Mouse (Mus musculus) G1E (cell line): ENCODE data around the gene Il4. TPM values are rescaled to one million over a fixed set of nuclear protein-coding genes. Genes with fewer than 3 reads are reported as not detected.

ENCODE experiments used
- ATAC-seq: 2 replicates; pipeline ENCODE4 v1.8.0; 2016; ENCODE audit warnings: mild to moderate bottlenecking; ENCODE audit not compliant: insufficient number of reproducible peaks, poor library complexity, low FRiP score, severe bottlenecking; ENCODE audit errors: extremely low read depth
- DNase-seq: peaks from one replicate; pipeline ENCODE4 v3.0.0; 2012; ENCODE audit warnings: low spot score
- H3K27me3 ChIP-seq: 2 replicates; pipeline ENCODE4 v1.6.1; 2012; ENCODE audit warnings: mild to moderate bottlenecking, low read length, inconsistent platforms; ENCODE audit not compliant: insufficient read depth
- H3K36me3 ChIP-seq: replicated peaks from 2 replicates; pipeline ENCODE3; 2012; ENCODE audit warnings: mild to moderate bottlenecking, inconsistent platforms
- H3K4me1 ChIP-seq: 2 replicates; pipeline ENCODE4 v1.6.1; 2012; ENCODE audit warnings: low read depth, low read length, inconsistent platforms, mixed read lengths; ENCODE audit not compliant: insufficient read depth
- H3K4me3 ChIP-seq: 2 replicates; pipeline ENCODE4 v1.5.1; 2012; ENCODE audit warnings: low read depth, mild to moderate bottlenecking, inconsistent platforms, low read length, moderate library complexity, mixed read lengths
- H3K9me3 ChIP-seq: replicated peaks from 2 replicates; pipeline ENCODE4 v1.6.1; 2012; ENCODE audit warnings: inconsistent platforms
- CTCF ChIP-seq: IDR thresholded peaks from 2 replicates; pipeline ENCODE4 v1.5.1; 2012; ENCODE audit warnings: low read depth, low read length, inconsistent platforms, mixed read lengths
- GATA1 ChIP-seq: IDR thresholded peaks from 2 replicates; pipeline ENCODE4 v1.6.1; 2012; ENCODE audit warnings: borderline replicate concordance, low read length, inconsistent platforms, mixed read lengths
- GATA2 ChIP-seq: IDR thresholded peaks from 2 replicates; pipeline ENCODE4 v1.6.1; 2012; ENCODE audit warnings: low read depth, low read length, inconsistent platforms, borderline replicate concordance
- POLR2AphosphoS5 ChIP-seq: IDR thresholded peaks from 2 replicates; pipeline ENCODE4 v1.6.1; 2012; ENCODE audit warnings: low read depth, low read length, inconsistent platforms; ENCODE audit not compliant: insufficient replicate concordance
- TAL1 ChIP-seq: conservative IDR thresholded peaks from 2 replicates; pipeline ENCODE4 v1.6.1; 2012; ENCODE audit warnings: low read depth, low read length, inconsistent platforms, mixed read lengths
- polyA plus RNA-seq: library from polyadenylated mRNA; stranded (reverse); fragments of >175 nt; gene quantifications from 2 replicates; pipeline ENCODE4 v1.2.3, GENCODE M21; 2012
- total RNA-seq, 2 experiments: library from RNA; stranded (forward) in 1 of 2; stranded (reverse) in 1 of 2; fragments of 200-1000 nt in 1 of 2; fragments of >200 nt in 1 of 2; fragmentation: Nextera tagmentation in 1 of 2; gene quantifications; 2 replicates each; pipeline ENCODE4 v1.2.3; 2014 to 2017

The Il4 gene
- total and polyA plus RNA-seq, 3 experiments, result 0.43 to 87.7 (median 35.8) TPM

DNA sequence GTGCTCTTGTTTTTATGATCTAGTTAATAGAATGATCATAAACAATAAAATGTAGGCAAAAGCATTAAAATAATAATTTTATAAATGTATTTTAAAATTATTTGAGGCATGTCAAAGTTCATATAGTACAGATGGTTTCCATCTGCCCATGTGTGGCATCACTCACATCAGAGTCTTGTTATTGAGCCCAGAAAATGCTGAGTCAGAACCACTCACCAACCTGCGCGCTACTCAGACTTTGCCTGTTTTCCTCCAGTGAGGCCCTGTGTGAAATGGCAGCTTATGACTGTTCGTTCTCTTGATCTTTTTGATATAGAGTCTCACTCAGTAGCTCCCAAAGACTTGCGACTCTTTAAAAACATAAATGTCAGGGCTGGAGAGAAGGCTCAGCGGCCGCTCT is 33.0 kb downstream of the Il4 start:
- H3K9me3 ChIP-seq, result no peaks in the 10 kb centered on the region
- H3K36me3 ChIP-seq, result peaks cover 65% of the 10 kb centered on the region
- ATAC-seq (no peak; the same call in 1 of the 2 replicates), DNase-seq (no peak)
- H3K4me3 ChIP-seq, result no peak overlapping the region
- peaks cover 34% of the 10 kb centered on the region for H3K4me1 ChIP-seq
- no peaks in the 10 kb centered on the region for H3K27me3 ChIP-seq
- no peak for TF ChIP-seq CTCF
- no peak for TF ChIP-seq TAL1
- no peak for TF ChIP-seq GATA2
- TF ChIP-seq GATA1, result no peak
- TF ChIP-seq POLR2AphosphoS5, result no peak

DNA sequence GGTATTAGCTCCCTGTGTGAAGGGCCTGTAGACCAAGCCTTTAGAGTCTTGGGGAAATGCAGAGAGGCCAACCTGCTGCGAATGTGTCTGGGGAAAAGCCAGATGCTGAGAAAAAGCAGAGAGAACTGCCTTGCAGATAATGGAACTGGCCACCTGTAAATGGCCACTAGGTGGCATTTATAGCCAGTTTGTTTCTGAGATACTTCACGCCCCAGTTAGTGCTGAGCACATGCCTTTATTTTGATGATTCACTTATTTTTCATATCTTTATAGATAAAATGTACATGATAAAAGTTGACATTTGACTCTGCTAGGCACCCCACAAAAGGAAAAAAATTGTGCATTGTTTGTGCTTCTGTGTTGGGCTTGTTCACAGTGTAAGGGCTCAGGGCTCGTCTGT is 33.6 kb downstream of the Il4 start:
- Histone ChIP-seq H3K27me3 (no peaks in the 10 kb centered on the region), H3K9me3 (no peaks in the 10 kb centered on the region), H3K4me3 (no peak overlapping the region), H3K4me1 (peaks cover 30% of the 10 kb centered on the region), H3K36me3 (peaks cover 66% of the 10 kb centered on the region)
- TF ChIP-seq CTCF (peak; percentile 82), GATA2 (no peak)
- ATAC-seq, result no peak; the same call in 1 of the 2 replicates
- DNase-seq, result peak; percentile 48

DNA sequence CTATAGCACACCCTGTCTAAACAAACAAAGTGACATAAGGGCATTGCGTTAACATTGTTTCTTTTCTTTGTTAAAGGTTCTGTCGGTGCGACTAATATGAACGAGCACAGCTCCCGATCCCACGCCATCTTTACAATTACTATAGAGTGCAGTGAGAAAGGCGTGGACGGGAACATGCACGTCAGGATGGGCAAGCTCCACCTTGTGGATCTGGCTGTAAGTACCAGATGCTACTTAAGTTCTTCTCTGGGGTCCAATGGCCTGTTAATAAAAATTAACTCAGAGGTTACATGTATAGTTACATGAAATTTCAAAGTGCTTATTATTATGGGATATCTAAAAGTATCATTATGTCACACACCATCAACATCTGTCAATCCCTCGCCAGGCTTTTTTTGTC is 35.3 kb downstream of the Il4 start:
- ATAC-seq (no peak), DNase-seq (no peak)
- no peaks in the 10 kb centered on the region for H3K27me3 ChIP-seq
- H3K36me3 ChIP-seq, result peaks cover 64% of the 10 kb centered on the region
- no peaks in the 10 kb centered on the region for H3K9me3 ChIP-seq
- H3K4me1 ChIP-seq, result peaks cover 30% of the 10 kb centered on the region
- TF ChIP-seq POLR2AphosphoS5 (no peak), TAL1 (no peak), GATA1 (no peak), CTCF (no peak), GATA2 (no peak)
- H3K4me3 ChIP-seq, result no peak overlapping the region

GRCm38 (mm10) chr11:53580562-53580961 is 37.9 kb downstream of the Il4 start:
- H3K27me3 ChIP-seq, result no peaks in the 10 kb centered on the region
- no peak overlapping the region for H3K4me3 ChIP-seq
- ATAC-seq, result no peak
- no peaks in the 10 kb centered on the region for H3K9me3 ChIP-seq
- no peak for TF ChIP-seq POLR2AphosphoS5
- TF ChIP-seq CTCF, result 0 out of 2 replicates have a peak, but pooled peaks have one; percentile 10
- H3K4me1 ChIP-seq, result peaks cover 13% of the 10 kb centered on the region
- peaks cover 61% of the 10 kb centered on the region for H3K36me3 ChIP-seq
- no peak for DNase-seq

DNA sequence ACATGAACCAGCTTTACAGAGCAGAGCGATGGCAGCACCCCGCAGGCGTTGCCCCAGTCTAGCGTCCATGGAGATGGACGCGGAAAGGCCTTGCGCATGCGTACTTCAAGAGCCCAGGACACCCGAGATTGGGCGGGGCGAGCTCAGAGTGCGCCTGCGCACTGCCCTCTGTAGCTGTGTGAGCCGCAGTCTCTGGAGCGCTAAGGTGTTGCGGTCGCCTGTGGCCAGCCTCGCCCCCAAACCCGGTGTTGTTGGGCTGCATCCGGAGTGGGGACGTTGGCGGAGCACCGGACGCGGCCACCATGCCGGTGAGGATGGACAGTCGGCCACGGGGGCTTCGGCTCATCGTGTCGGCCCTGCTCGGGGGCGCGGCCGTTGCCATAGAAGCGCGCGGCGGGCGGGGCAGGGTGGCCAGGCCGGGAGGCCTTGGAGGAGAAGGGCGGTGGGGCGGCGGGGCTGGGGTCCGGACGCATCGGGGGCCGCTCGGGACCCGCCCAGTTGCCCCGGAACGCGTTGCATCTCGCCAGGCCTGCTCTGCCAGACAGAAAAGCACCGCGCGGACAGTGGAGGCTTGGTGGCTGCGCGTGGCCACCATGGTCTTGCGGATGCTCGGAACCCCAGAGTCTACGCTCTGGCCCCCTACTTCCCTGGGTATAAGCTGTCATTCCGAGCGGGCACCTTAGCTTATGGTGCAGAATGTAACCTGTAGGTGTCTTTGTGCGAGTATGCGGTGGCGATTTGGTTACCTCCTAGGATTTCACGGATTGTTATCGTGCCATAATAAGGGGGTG is 51.0 kb downstream of the Il4 start, which contains the start of gene Kif3a:
TSS of gene Kif3a (plus strand) at position 156 of the 791 bp plus-strand sequence.
- TF ChIP-seq TAL1, result no peak
- no peak for TF ChIP-seq CTCF
- no peak for TF ChIP-seq POLR2AphosphoS5
- TF ChIP-seq GATA1, result no peak
- TF ChIP-seq GATA2, result no peak
- DNase-seq, result peak; percentile 87
- peaks cover 26% of the 10 kb centered on the region for H3K4me1 ChIP-seq
- peak; percentile 83 for ATAC-seq
- H3K36me3 ChIP-seq, result peaks cover 10% of the 10 kb centered on the region
- H3K9me3 ChIP-seq, result peaks cover 12% of the 10 kb centered on the region
- no peaks in the 10 kb centered on the region for H3K27me3 ChIP-seq
- peak within 1 kb of the TSS; percentile 95 for H3K4me3 ChIP-seq

- Histone ChIP-seq H3K4me3 (peak overlapping the region; percentile 95; the same call in 1 of the 2 replicates), H3K9me3 (peaks cover 12% of the 10 kb centered on the region), H3K36me3 (peaks cover 10% of the 10 kb centered on the region), H3K4me1 (peaks cover 34% of the 10 kb centered on the region), H3K27me3 (no peaks in the 10 kb centered on the region)
- TF ChIP-seq CTCF (no peak), POLR2AphosphoS5 (no peak)
- DNase-seq (no peak), ATAC-seq (no peak)
Measured at GRCm38 (mm10) chr11:53566646-53567045, 51.8 kb downstream of the Il4 start.
